Mouse (Mus musculus) regulatory T cell (primary cell): ENCODE results near the gene Tbx21.

Experiments
- in situ Hi-C: fragments of 300-600 bp; cut with MboI, MseI; formaldehyde crosslinking; loops from one replicate; pipeline ENCODE4 v1.15.1; 2025; ENCODE audit warnings: high pct_unique_total_duplicates

The Tbx21 gene

DNA sequence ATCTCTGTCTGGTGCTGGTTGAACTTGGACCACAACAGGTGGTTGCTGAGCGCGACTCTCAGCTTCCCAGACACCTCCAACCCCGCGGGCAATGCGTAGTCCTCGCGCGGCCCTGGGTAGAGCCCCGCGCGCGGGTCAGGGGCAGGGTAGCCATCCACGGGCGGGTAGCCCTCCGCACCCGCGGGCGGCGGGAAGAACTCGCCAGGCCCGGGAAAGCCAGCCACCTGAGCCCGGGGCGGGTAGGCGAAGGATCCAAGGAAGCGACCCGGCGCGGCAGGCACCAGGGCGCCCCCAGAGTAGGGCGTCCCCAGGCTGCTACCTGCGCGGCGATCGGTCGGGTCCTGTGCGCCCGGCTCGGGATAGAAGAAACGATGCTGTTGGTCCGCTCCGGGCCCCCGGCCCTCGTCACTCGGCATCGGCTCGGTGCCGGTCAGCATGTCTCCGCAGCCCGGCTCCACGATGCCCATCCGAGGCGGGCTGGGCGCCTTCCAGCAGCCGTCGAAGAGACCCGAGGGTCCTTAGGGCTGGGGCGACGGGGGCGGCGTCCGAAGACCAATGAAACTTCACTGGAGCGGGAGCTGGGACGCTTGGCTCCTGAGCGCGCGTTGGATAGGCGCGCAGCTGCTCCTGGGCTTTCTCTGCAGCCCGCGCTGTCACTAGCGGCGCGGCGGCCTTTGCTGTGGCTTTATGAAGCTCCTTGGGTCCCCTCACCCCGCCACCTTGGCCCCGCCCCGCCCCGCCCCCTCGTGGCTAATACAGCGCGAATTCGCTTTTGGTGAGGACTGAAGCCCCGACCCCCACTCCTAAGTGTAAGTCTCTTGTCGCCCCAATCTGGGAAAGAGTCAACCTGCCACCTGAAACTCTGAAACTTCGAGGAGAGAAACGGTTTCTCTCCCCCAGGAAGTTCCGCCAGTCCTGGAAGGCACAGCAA is at the start of gene Tbx21:
Gene Tbx21, minus strand, starts transcription at position 661 of the 931 bp plus-strand sequence.
- in situ Hi-C loops = loop anchor here (5.0 kb wide), 1 partner anchor 32 kb away; no protein-coding TSS in a partner anchor

DNA sequence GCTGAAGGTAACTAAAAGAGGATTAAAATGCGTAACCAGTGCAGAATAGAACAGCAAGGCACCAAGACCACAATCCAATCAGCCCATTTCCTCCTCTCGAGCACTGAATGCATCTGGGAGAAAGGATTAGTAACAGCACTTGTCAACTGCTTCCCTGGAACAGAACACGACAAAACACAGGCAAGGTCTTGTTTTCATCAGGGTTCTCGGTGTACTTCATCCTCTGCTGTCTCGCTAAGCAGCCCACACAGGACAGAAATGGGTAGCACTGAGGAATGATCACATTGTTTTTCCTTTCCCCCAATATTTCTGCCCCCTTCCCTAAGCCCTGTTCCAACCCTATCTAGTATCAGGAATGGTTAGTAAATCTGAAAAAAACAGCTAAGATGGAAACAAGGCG is 45.2 kb upstream of the Tbx21 start:
- in situ Hi-C loops = loop anchor here (10.0 kb wide), 1 partner anchor 1064 kb away; no protein-coding TSS in a partner anchor

DNA sequence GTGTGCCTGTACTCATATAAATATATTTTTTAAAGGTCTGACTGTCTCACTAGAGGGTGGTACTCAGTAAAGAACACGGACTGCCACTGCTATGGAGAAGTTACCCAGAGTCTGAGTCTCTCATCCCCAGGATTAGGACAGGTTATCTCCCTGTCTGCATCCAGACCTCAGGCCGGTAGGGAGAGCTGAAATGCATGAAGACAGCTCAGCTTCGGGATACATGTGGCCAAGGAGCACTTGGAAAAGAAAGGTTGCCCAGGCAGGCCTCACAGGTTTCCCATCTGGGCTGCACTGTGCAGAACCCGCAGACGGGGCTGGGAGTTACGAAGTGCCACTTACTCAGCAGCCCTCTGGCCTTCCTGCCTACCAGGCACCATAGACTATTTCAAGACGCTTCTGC is 41.9 kb upstream of the Tbx21 start:
- in situ Hi-C loops = no loop called here

DNA sequence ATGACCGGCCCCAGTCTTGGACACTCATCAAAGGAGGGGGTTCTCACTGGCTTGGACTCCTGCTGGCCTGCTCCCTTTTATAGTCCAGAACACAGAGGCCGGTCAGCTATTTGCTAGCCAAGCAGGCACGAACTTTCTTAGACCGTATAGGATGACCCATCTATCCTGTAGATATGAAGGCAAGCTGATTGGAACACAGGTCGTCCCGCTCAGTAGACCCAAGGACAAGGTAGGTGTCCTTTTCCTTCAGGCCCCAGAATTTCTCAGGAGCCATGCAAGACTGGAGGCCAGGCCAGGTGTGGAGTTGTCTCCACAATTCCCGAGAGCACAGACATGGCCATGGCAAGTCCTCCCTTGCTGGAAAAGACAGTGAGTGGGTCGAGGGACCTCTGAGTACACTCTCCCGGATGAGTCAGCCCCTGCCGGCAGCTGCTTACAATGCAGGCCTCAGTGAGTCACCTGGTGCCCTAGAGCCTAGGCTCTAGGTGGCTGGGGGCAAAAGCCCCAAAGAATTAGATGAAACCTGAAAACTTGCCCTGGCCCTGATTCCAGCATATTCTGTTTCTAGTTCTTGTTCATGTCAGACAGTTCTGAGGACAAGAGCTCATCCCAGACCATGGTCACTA is 37.6 kb upstream of the Tbx21 start:
- in situ Hi-C loops = no loop called here

DNA sequence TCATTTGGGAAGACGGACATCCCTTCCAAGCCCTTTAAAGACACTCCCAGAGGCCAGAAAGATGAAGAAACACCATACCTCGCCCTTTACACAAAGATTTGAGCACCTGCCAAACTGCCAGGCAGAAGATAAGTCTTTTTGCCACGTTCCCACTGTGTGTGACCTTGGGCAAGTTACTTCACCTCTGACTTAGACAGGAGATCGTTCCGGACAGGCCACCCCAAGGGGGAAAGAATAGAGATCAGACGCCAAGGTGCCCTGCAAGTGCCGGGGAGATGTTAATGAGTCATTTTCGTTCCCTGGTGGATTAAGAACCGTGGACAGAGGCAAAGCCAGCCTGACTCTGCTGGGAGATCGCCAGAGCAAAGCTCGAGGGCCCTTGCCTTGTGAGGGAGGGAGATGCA is 36.9 kb upstream of the Tbx21 start:
- in situ Hi-C loops = no loop called here

DNA sequence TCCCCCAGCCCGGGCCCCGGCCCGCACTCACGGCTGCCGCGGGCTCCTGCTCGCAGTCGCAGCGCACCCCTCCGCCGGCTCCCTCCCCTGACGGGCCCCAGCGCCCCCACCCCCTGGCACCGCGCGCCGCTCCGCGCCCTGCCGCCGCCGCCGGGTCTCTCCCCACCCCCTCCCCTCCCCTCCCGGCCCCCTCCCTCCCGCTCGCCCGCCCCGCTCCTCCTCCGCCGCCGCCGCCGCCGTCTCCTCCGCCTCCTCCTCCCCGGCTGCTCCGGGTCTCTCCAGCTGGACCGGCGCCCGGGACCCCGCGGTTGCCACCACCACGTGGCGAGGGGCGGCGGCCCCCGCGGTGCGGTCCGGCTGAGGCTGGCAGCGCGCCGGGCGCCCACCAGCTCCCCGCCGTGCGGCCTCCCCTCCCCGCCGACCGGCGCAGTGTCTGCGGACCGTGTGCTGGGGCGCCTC is 36.2 kb upstream of the Tbx21 start, which contains the start of gene Tbkbp1:
Gene Tbkbp1, minus strand, starts transcription at position 153 of the 459 bp plus-strand sequence.
- in situ Hi-C loops = no loop called here

DNA sequence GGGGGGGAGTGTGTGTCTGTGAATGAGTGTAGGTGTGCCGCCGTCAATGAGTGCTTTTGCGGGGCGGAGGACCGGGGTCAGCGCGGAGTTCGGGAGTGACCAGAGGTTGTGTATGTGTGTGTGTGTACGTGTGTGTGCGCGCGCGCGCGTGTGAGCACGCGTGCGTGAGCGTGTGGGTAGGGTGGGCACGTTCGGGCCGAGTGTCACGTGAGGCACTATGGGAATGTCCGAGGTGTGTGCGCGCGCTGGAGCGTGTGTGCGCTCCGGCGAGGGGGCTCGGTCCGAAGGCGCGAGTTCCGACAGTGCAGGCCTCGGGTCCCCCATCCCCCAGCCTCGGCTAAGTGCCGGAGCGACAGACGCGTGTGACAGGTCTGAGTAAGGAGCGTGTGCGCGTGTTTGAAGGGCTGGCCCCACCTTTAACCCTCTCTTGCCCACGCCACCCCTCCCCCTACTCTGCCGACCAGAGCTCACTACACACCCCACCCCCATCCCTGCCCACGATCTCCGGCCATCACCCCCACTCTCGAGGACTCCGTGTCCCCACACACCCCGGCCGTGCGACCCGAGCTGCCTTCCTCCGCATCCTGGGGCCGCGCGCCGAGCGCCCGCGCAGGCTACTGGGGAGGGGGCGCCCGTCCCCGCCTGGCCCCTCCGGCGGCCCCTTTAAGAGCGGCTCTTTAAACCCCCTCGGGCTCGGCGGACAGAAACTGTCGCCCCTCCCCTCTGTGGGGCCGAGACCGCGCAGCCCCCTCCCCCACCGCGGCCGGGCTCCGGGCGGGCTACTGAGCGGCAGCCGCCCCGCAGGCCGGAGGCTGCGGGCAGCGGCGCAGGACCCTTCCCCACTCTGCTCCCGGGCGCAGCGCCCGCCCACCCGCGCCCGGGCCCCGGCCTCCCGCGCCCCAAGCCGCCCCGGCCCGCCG is 35.5 kb upstream of the Tbx21 start:
- in situ Hi-C loops = no loop called here

DNA sequence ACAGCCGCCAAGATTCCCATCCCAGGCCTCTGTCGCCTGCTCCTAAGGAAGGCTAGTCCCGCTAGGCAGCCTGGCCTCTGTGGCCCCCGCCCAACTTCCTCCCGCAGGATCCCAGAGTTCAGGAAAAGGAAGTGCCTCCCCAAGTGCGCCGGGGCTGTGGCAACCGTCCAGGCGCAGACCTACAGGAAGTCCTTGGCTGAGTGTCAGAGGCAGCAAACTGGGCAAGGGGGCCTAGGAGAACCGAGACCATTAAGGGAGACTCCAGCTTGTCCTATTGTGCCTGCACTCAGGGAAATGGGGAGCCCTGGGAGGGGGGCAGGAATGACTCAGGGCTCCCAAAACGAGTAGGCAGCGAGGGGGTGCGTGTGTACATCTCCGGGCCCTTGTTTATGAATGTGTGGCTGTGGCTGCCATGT is 34.9 kb upstream of the Tbx21 start:
- in situ Hi-C loops = loop anchor here (5.0 to 10.0 kb wide), 2 partner anchors 38 to 55 kb away; no protein-coding TSS in a partner anchor

DNA sequence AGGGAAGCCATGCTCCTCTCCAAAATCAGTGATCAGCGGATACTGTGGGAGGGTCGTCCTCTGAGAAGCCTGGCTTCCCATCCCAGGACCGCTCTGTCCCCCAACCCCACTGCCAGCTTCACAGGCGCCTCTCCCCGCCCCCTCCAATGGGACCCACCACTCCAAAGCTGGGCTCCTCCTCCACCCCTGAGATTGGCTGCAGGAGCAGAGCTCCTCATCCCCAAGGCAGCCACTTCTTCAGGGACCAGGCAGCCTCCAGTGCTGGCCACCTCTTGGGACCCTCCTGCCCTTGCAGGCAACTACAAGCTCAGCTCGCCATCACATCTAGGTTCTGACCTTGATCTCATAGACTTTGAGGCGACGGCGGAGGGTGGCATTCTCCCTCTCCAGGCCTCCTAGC is 33.9 kb upstream of the Tbx21 start:
- in situ Hi-C loops = loop anchor here (5.0 to 10.0 kb wide), 2 partner anchors 37 to 54 kb away; no protein-coding TSS in a partner anchor

DNA sequence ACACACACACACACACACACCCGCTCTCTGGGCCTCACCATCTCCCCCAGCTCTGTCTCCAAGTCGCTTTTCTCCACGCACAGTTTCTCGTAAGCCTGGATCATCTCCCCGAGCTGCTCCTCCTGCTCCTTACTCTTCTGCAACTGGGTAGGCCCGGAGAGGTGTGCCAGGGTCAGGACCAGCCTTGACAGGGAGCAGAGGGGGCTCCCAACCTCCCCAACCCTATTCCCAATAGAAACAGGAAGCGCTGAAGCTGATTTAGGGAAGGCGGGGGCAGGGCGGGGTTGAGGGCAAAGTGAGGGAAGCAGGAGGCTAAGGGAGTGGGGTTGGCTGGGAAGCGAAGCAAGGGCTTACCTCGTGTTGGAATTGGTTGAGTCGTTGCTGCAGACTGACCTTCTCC is 33.5 kb upstream of the Tbx21 start:
- in situ Hi-C loops = loop anchor here (5.0 to 10.0 kb wide), 2 partner anchors 36 to 54 kb away; no protein-coding TSS in a partner anchor

DNA sequence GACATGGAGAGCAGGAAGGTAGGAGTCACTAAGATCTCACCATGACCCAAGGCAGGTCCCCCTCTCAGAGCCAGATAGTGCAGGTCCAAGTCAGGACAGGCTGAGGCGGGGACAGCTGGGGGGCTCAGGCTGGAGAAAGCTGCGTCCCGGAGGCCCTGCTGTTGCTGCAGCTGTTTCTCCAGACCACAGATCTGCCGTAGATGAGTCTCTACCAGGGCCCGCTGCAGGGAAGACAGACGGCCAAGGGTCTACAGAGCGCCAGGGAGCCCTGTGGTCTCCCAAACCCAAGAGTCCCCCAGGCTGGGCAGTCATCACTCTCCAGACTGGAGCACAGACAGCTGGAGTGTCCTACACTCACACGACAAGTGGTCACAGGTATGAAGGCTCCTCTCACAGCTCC is 32.2 kb upstream of the Tbx21 start:
- in situ Hi-C loops = loop anchor here (5.0 to 10.0 kb wide), 2 partner anchors 35 to 53 kb away; no protein-coding TSS in a partner anchor

DNA sequence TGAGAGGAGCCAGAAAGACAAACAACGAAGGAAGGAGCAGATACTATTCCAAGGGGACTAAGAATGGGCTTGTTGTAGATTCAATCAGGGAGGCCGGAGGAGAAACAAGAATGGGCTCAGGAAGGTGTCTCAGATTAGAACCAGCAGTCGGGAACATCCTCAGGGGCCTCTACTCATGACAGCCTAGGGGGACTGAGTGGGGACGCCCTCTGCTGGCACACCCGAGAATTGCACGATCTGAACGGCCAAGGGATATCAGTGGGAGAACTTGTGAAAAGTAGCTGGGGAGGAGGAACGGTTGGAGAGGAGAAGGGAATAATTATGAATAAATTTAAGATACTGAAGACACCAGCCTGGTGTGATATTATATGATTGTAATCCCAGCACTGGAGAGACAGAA is 31.6 kb upstream of the Tbx21 start:
- in situ Hi-C loops = loop anchor here (5.0 to 10.0 kb wide), 2 partner anchors 34 to 52 kb away; no protein-coding TSS in a partner anchor

DNA sequence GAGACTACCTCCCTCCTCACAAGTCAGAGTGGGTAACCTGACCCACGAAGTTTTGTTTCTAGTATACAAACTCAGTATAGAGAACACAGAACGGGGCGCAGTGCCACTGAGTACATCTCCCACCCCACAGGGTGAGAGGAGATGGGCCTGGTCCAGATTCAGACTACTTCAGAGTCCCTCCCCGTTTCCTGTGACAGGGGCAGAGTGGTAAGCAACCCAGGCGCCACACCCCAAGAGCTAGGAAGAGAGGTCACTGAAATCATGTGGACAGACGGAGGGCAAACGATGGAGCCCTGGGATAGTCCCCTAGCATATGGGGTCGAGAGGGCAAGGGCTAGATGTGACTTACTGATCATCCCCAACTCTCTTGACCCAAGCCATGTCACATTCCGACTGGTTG is 30.8 kb upstream of the Tbx21 start:
- in situ Hi-C loops = loop anchor here (5.0 to 10.0 kb wide), 2 partner anchors 34 to 51 kb away; no protein-coding TSS in a partner anchor

DNA sequence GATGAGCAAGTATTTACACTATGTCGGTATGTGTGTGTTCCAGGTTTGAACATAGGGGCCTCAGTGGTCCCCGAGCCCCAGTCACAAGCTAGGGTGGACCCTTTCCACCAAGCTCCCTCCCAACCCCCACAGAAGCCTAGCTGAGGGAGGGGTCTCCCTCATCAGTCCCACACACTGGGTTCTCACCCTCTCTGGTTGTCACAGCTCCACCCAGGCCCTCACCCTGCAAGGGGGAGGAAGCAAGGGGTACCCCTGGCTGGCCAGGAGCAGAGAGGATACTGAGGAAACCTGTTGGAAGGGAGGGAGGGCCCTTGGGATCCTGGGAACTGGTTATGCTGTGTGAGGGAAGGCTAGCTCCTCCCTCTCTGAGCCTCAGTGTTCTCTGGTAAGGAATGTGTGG is 30.2 kb upstream of the Tbx21 start:
- in situ Hi-C loops = loop anchor here (5.0 to 10.0 kb wide), 2 partner anchors 33 to 51 kb away; no protein-coding TSS in a partner anchor

DNA sequence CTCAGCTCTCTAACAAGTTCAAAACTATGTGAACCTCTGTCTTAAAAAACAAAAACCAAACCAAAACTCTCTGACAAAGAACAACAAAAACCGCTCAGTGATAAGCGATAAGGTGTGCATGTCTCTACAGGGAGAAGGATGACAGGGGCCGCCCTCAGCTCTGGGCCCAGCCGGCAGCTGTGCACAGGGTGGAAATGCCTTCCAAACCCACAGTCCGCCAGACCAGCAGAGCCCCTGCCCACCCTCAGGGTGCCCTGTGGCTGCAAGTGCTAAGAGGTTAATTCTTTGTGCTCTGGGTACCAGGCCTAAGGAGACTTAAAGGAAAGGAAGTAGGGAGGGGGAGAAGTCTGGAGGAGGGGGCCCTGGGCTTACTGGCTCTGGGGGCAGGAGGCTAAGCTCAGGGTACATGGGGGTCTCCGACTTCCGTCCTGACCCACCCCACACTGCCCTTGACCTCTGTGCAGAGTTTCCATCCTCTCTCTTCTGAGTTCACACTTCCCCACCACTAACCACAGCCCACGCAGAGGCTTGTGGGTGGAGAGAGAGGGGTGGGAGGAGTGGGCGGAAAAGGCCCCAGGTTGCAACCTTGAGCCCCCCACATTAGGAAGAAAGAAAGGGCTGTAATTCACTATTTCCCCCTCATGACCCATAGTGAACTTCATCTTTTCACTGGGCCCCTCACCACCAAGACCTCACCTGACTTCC is 28.2 kb upstream of the Tbx21 start:
- in situ Hi-C loops = loop anchor here (10.0 kb wide), 1 partner anchor 49 kb away; no protein-coding TSS in a partner anchor

DNA sequence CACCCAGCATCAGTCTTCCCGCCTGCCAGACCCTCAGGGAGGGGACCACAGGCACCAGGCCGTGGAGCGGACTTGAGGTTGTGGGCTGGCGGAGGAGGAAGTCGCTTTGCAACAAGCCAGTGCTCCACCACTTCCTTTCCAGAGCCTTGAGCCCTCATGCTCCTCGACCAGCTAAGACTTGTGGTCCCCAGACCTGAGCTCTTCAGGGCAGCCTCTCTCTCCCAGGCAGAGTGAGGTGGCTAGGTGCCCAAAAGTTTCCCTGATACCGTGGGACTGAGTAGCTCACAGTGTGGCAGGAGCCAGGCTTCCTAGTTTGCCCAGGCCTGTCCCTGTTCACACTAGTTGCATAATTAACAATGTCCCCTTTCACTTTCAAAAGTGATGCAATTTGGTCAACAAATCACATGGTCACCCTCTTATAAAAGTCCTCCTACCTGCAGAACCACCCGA is 27.1 kb upstream of the Tbx21 start:
- in situ Hi-C loops = loop anchor here (10.0 kb wide), 1 partner anchor 47 kb away; no protein-coding TSS in a partner anchor

DNA sequence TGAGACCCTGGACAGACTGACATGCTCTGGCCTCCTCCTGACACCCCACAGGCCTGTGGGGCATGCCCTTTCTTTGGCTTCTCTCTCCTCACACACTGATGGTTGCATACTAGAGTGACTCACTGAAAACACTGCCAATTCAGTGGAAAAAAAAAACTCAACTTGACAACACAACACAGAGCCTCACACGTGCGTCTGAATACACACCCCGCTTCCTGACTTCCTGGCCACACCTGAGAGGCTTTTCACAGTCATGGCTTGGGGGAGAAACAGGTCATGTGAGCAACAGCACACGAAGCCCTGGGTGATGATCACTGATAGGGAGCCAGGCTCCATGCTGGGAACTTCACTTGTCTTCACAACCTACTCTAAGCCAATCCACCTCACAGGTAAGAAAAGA is 25.7 kb upstream of the Tbx21 start:
- in situ Hi-C loops = loop anchor here (10.0 kb wide), 1 partner anchor 46 kb away; no protein-coding TSS in a partner anchor

DNA sequence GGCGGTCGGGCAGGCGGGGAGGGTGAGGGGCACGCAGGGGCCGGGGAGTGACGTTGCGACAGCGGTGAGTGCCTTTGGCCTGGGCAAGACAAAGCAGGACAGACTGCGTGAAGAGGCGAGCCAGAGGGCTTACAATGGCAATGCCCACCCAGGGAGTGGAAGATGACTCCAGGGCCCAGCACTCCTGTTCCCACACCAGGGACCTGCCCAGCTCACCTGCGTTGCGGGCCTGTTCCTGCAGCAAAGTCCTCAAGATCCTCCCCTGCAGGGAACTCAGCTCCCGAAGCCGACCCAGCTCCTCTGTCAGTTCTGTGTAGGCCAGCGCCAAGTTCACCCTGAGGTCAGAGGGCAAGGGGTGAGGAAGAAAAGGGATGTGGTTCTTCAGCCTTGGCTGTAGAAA is 24.1 kb upstream of the Tbx21 start:
- in situ Hi-C loops = no loop called here

DNA sequence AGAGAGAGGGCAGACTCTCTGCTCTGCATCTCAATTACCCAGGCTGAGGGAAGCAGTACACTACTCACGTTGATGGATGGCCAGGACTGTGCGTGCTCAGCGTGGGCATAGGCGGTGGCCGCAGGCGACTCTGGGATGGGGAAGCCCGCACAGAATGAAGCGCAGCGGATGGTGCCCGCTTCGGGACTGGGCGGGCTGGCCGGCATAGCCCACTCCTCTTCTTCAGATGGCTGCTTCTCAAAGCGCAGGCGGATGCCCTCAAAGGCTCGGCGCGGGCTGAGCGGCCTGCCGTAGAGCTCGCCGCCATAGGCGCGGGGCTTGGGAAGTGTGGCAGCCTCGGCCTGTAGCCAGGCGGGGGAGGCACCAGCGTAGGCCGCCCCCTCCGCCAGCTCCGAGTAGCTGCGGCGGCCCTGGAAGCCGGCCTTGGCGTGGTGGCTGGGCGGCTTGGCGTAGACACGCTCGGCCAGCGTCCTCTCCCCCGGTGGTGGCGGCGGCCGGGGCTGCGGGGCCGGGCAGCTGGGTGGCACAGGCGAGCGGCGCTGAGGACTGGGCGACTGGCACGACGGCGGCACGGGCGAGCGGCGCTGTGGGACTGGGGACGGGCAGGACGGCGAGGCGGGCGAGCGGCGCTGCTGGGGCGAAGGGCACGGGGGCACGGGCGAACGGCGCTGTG is 23.6 kb upstream of the Tbx21 start:
- in situ Hi-C loops = no loop called here
